Mouse (Mus musculus) thymus, postnatal 0 days (tissue): Measurements from ENCODE around the gene Cdyl2. TPM values are rescaled to one million over a fixed set of nuclear protein-coding genes. Genes with fewer than 3 reads are reported as not detected.

ENCODE experiments used
- DNase-seq: peaks from one replicate; pipeline ENCODE4 v3.0.0-alpha.2; 2015; ENCODE audit warnings: low spot score
- polyA plus RNA-seq: library from polyadenylated mRNA; unstranded; fragments of >200 nt; fragmentation: Nextera tagmentation; extraction: Ambion mirVana; gene quantifications from 2 replicates; pipeline ENCODE4 v1.2.1, GENCODE M21; 2015

The Cdyl2 gene
- polyA plus RNA-seq, 1 experiment from 2014 or later = 18.6 TPM

DNA sequence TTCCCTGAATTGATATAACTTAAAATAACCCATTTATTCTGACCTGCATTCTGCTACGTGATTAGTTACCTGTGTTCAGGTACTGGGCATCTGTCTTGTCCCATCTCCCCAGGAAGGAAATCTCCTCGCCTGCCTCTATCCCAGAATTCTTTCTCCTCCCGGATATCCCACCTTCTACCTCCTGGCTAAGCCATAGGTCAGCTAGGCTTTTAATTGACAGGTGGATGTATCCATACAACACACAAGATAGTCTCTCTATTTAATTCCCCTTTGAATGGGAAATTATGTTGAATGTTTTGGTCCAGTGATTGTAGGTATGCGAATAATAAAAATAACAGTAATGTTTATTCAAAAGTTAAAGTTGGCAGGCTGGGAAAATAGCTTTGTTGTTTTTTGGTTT, 59.7 kb downstream of the Cdyl2 start:
- no peak for DNase-seq

DNA sequence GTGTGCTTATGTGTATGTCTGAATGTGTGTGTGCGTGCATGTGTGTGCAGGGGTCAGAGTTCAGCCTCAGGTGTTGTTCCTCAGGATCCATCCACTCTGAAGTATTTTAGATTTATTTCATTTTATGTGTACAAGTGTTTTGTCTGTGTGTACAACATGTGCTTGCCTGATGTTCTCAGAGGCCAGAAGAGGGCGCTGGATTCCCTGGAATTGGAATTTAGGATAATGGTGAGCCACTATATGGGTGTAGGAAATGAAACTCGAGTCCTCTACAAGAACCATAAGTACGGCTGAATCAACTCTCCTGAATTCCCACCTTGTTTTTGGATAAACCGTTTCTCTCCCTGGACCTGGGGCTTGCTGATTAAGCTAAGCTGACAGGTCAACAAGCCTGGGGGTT, 61.2 kb downstream of the Cdyl2 start:
- DNase-seq = peak; percentile 32

DNA sequence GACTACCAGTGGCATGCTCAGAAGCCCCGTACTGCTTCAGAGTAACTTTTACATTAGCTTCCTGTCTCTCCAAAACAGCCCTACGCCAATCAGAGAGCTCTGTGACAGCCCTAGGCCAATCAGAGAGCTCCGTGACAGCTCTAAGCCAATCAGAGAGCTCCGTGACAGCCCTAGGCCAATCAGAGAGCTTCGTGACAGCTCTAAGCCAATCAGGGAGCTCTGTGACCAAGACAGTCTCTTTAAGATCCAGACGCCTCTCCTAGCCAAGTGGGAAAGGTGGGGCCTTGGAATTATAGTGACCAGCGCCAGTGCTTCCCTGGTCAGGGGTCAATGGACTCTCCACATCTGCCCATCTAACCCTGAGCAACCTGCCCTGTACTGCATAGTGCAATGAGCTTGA, 62.2 kb downstream of the Cdyl2 start:
- DNase-seq = no peak

DNA sequence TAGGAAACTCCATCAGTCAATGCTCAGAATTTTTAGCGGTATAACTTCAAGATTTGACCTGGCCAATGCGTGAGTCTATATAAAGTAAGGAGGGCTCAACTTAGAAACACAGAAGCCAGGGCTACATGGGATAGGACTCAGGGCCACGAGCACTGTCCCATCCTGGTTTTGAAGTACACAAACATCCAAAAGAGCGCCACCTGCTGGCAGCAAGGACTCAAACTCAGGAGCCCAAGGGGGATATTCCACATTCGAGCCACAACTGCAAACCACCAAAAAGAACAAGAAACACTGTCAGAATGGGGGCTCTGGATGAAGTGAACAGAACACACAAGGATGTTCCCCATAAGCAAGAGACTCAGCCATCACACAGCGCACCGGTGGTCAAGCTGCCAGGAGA, 63.8 kb downstream of the Cdyl2 start:
- DNase-seq = no peak

DNA sequence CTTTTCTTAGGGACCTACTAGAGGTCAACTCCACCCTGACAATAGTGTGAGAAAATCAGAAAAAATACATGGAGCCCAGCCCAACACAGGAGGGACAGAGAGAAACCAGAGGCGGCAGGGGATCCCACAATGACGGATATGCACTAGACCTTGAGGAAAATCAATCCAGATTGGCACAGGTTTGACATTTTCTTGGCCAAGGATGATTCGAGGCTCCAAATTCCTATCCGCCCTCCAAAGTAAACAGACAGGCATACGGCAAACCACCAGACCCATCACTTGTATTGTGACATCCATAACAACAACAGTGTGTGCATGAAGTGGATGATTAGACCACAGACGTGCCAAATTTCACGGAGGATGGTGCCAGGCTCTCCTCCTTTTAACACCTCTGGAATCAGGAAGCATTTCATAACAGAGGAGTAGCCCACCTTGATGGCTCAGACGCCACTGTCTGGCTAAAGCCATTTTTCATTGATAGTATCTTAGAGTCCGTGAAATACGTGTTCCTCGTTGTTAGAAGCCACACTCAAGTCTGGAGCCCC, 65.9 kb downstream of the Cdyl2 start:
- DNase-seq = no peak

DNA sequence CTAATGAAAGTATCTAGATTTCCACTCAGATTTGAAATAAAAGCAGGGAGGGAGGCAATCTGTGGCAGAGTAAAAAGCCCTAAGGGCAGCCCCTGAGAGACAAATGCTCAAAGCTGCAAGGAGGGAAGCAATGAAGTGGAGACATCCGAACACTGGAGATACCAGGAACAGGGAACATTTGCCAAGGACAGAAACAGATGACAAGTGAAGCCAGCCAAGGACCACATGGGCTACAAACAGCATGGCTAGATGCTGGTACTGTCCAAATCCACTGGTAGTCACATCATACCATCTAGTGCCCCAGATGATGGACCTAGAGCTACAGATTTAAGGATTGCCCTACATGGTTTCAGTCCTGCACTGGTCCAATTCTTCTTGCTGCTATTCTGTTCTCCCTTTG, 71.3 kb downstream of the Cdyl2 start:
- DNase-seq = no peak

DNA sequence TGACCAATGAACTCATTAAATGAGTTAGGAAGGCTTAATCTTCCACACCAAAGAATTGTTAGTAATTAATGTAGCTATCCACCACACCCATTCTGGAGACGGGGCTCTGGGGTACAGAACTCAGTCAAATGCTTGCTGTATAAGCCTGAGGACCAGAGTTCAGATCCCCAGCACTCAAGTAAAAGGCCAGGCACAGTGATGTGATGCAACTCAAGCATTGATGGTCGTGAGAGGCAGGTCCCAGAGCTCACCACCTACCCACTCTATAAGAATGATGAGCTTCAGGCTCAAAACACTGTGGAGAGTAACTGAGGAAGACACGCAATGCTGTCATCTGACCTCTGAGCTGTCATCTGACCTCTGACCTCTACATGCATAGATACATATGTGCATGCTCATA, 76.0 kb downstream of the Cdyl2 start:
- no peak for DNase-seq

DNA sequence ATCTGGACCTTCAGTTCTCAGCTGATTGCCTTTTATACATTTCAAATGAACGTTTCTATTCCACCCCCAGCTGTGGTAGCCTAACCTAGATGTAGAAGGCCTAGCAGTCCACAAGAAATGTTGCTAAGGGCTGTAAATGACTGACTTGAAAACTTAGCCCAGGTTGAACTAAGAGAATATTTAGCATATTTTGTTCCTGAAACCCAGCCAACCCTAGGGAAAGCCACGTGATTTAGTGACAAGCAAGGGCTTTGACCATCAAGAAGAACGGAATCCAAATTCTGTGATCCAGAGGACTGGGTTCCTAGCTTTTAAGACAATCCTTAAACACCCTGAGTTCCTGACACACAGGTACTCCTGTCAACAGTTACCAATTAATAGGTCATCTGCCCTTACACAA, 77.9 kb downstream of the Cdyl2 start:
- no peak for DNase-seq

DNA sequence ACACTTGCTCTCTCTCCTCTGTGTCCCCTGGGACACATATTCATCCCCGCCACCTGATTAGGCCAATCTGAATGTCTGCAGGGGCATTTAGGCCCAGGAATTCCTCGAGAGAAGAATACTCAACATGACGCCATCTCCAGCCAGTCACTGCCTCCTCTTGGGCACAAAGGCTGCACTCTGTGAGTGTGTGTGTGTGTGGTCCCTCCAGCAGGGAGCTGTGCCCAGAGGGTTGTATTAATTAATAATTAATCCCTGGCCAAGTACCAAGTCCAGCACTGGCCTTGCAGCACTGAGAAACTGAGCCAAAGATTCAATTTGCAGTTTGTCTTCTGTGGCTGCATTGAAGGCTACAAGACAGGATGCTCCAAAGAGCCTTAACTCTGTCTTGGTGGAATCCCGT, 79.8 kb downstream of the Cdyl2 start:
- DNase-seq = no peak

DNA sequence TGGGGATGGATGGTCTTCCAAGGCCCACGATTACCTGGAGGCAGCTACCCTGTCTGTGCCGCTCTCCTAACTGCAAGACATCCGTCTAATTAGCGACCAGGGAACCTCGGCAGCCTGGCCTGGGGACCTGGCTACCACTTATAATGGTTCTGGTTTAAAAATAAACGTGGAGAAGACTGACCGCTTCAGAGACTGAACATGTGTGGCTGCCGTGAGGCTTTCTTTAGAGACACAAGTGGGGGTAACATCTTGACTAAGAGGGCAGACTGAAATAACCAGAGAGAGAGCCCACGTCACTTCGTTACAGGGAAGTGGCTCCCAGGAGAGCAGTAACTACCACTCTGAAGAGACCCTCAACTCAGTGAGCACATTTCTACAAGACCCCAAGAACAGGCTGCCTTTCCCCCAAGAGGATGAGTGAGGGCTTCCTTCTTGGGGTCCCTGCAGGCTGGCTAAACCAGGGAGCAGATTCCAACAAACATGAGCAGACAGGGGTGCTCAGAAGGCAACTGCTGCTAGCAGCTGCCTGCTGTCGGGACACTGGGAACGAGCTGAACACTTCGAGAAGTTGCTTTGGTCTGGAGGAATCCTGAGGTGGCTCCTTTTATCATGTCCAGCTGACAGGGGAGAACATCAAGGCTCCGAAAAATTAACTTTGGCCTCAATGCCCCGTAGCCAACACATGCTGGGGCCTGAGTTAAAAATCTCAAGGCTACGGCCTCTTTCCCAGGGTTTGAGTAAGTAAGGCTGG, 82.6 kb downstream of the Cdyl2 start:
- no peak for DNase-seq

DNA sequence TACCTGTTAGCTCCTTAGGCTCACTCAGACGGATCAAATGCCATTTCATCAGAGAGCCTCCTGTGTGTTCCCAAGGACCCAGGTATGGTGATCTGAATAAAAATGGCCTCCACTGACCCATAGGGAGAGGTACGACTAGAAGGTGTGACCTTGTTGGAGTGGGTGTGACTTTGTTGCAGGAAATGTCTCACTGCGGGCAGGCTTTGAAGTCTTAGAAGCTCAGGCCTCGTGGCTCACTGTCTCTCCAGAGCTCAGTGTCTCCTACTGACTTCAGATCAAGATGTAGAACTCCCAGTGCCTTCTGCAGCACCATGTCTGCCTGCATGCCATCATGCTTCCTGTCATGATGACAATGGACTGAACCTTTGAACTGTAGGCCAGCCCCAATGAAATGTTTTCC, 87.4 kb downstream of the Cdyl2 start:
- DNase-seq = peak; percentile 25

DNA sequence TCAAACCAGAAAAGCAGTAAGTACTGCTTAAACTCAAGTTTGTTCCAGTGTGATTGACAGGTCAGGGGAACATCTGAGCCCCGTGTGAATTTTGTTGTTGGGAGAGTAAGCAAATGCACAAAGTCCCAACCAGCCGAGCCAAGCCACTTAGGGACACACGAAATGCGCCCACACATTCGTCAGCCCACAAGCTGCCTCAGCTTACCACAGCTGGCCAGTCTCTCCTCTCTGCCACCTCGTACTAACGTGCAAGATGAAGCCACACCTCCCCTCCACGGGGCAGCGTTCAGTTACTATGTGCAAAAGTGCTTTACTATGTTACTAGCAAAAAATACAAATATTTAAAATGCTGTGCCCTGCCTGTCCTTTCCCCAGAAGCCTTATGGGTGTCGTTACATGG, 91.9 kb downstream of the Cdyl2 start:
- DNase-seq = no peak

DNA sequence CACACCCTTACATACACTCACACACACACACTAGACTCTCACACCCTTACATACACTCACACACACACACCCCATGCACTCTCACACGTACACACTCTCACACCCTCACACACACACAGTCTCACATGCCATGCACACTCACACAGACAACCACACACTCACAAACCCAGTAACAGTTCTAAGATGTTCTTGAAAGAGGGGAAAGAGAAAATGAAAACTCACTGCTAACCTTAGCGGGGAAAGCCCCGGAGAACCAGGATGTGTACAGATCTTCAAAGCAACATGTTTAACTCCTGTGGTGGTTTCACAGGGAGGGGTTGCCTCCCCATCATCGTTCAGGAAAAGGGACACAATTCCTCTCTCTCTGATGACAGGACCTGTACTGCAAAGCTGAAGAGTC, 94.8 kb downstream of the Cdyl2 start:
- DNase-seq = peak; percentile 26

DNA sequence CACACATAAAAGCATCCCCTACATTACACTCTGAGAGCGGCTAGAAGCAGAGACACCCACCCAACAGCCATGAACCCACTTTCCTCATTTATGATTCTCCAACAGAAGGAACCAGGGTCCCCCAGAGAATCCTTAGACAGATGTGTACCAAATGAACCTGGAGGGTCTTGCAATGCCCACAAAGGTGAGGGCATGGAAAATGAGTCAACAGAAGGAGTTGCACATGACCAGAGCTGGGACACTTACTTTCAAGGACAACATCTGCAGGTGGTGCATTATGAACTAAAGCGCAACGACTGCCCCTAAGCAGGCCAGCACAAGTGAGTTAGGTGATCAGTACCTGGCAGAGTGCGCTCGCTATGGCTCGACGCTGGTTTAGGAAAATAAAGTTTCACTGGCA, 95.6 kb downstream of the Cdyl2 start:
- no peak for DNase-seq

DNA sequence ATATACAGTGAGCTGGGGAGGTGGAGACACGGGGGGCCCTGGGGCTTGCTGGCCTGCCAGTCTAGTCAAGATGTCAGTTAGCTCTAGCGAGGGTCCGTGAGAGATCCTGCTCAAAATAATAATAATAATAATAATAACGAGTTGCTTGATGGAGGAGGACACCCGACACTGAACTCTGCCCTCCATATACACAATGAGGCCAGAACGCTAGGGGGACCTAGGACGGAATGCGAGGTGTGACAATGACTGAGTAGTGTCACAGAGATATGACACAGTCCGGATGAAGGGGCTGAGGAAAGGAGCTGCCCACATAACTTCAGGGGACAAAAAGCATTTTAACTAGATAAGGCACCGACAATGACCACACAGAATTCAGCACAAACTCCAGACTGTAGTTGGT, 96.4 kb downstream of the Cdyl2 start:
- no peak for DNase-seq

DNA sequence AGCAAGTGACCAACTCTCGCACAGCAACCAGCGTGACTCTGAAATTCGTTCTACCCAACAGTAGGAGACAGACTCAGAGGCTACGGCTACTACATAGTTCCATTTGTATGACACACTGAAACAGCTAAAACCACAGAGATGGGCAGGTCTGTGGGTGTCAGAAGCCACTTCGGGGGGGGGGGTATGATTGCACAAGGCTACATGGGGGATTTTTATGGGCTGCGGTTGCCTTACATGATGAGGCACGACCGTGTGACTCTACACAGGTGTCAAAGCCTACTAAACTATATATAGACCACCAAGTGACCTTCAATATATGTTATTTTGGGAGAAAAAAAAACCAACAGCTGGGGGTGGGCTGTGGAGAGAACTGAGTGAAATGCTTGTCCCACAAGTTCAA, 96.8 kb downstream of the Cdyl2 start:
- DNase-seq = peak; percentile 64

DNA sequence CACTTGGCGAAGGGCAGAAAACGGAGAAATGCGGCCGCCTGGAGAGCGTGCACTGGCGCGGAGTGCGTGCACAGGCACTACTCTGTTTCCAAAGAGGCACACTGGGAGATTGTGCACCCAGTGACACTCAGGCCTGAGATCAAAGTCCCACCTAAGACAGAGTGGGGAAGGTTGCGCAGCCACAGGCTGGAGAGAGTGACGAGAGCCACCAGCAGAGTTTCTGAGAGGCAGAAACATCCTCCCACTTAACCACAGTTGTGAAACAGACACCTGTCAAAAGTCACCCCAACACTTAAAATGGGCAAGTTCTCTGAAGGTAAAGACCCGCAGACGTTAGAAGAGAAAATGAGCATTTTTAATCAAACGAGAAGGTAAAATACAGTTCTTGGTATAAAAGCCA, 97.5 kb downstream of the Cdyl2 start:
- DNase-seq = peak; percentile 86

DNA sequence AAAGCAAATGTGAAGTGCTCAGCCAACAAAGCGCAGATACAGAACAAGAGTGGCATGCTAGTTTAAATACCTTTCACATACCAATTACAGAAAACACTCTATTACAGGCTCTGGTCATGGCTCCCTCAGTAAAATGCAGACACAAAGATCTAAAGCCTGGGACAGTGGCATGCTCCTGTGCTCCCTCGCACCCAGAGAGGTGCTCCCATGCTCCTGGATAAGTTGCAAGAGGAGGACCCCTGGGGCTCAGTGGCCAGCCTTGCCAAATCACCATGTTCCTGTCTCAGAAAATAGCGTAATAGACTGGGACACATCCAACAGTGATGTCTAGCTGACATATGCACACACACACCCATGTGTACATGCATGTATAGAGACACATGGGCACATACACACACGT, 98.4 kb downstream of the Cdyl2 start:
- DNase-seq = no peak

DNA sequence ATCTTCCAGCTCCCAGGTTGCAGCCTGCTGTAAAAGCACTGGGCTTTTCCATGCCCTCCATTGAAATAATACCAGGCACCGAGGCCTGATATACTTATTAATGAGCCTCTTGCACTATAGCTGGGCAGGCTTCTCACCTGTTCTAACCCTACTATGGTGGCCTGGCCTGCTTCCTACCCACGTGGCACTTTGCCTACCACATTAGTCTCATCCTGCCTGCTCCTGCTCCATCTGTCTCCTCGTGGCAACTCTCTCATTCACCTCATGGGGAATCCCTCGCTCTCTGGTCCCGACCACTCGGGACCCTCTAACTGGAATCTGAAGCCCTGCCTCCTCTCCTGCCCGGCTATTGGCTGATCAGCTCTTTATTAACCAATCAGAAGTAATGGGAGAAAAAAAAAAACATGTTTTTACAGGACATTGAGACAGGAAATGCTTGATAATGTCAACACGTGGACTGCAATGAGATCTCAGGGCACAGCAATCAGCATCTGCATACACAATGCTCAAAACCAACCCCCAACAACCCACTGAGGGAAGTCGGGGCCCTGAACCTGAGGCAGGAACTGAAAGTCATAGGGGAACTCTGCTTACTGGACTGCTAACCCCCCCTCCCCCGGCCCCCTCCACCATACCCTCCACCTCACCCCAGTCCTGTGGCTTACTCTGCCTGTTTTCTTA, 99.2 kb downstream of the Cdyl2 start:
- no peak for DNase-seq

DNA sequence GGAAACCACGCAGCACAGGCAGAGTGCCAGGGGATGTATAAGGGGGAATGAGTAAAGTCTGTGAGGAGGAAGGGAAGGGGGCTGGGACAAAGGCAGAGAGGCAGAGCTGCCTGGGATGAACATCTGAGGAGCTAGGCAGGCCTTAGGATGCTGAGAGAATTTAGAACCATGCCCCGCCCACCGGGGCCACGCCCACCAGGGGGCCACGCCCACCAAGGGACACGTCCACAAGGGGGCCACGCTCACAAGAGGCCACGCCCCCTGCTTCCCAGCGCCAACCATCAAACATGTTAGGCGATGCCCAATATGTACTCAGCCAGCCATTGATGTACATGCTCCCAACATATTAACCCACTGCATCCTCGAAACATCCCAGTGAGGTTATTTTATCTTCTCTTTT, 102.7 kb downstream of the Cdyl2 start:
- DNase-seq = no peak

DNA sequence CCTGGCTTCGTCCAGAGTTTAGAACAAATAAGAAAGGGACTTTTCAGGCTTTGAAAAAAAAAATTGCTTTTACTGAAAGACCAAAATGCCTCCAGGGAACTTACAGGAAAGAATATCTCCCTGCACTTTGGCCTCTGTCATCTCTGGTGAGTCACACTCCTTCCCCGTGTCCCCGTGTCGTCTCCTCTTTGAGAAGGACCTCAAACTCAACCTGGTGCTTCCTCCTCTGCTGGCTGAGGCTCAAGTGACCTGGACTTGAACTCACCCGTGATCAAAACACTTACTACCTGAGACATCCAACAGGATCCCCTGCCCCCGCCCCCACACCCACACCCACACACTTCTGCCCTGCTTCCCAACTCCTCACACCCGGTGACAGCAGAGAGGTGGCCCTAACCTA, 103.8 kb downstream of the Cdyl2 start:
- DNase-seq = no peak

DNA sequence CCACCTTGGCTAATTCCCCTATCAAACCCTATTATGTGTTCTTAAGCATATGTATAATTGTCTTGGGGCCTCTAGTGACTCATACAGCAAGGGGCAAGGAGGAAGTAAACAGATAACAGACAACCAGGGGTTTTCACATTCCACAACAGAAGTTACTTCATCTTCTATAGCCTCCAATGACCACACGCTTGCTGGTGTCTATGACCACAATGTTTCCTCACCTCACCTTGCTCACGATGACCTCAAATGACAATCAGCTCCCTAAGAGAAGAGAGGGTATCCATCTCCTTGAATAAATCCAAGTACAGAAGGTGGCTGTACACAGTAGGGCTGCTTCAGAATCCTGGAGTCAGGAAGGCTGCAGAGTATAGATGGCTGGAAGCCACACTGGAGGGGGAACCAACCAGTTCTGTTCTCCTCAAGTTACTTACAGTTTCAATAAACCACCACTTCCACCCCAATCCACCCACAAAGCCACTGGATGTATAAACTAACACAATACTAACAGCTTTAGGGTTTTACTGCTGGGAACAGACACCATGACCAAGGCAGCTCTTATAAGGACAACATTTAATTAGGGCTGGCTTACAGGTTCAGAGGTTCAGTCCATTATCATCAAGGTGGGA, 104.8 kb downstream of the Cdyl2 start:
- no peak for DNase-seq

DNA sequence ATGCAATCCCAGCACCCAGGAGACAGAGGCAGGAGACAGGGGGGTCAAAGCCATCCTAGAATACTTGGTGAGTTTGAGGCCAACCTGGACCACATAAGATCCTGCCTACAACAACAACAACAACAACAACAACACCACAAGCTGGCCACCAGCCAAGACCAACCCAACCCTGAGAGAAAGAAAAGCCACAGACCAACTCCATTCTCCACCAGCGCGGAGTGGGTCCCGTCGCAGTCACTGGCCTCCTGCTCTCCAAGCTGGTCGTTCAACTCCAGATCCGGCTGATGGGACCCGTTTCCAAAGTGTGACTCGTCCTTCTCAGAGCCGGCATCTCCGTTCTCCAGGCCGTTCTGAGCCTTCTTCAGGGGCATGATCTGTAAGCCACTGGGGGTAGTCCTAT, 109.2 kb downstream of the Cdyl2 start:
- no peak for DNase-seq
